Mouse (Mus musculus): ENCODE data around the gene Slc7a3.
A peak's percentile ranks its signal among the peaks of the same experiment; 100 is the strongest.
"Not testable (repeated sequence)": the region's sequence is repeated elsewhere in the genome, so short reads cannot be mapped to it uniquely, and the experiment has no call there.

The Slc7a3 gene

DNA sequence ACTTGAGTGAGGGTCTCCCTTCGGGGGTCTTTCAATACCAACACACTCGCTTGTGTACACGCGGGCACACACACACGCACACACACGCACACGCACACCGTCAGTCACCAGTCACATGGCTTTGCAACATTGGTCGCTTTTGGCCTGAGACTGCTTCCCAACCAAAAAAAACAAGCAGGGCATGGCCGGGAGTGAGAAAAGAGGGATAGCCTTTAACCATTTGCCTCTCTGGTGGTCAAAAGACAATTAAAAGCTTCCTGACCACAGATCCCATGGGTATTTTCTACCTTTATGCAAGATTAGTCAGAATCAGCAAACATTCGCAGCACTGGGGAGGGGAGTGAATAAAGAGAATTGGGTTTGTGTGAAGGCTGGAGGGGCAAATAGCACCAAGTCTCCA lies at the start of gene Slc7a3:
Gene Slc7a3 (minus strand): TSS at position 101 of the 400 bp plus-strand sequence.
- DNase-seq = no peak

DNA sequence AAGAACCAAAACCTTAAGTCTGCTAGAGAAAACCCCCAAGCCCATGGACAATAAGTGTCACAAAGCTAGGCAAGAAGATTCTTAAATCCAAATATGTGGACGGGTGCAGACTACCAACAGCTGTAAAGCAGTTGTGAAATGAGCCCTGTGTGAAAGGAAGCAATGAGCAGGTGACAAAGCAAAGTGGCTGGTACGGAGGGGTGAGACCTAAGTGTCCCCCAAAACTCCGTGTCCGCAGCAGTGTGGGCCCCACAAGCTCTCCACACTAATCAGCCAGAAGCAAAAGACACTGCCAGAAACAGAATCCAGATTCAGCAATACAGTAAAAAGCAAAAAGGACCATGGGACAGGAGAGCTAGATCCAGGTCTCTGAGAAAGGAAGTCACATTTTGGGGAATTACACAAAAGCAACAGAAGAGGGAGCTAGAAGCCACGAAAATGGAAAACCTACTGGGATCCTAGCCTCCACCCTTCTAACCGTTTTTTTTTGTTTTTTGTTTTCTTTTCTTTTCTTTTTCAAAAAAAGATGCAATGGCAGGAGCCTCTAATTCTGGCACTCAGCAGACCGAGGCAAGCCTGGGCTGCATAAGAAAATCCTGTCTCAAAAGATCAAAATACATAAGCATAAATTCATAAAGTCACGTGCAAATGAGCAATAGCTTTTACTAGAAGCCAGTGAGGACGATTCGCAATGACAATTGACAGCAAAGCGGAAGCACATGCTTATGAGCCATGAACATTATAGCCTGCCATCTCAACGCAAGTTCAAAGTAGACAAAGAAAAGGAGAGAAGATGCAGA lies 46.4 kb upstream of the Slc7a3 start:
- peak in 1 of 2 experiments; percentile 6 for DNase-seq

DNA sequence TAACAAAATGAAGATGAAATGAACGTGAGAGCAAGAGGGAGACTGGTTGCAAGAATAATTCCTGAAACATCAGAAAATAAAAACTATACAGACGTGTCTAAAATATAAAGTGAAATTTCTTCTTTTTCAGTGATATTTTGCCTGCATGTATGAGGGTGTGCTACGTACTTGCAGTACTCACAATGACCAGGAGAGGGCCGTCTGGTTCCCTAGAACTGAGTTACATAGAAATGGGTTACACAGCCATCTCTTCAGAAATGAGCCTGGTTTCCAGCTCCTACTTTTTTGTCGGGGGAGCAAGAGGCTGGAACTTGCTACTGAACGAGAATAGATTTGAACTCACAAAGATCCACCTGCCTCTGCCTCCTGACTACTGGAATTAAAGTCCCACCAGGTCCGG lies 45.2 kb upstream of the Slc7a3 start:
- DNase-seq = peak; percentile 20 to 67

- no peak for DNase-seq
Observed at GRCm38 (mm10) chrX:101128559-101128958, 42.7 kb upstream of the Slc7a3 start.

DNA sequence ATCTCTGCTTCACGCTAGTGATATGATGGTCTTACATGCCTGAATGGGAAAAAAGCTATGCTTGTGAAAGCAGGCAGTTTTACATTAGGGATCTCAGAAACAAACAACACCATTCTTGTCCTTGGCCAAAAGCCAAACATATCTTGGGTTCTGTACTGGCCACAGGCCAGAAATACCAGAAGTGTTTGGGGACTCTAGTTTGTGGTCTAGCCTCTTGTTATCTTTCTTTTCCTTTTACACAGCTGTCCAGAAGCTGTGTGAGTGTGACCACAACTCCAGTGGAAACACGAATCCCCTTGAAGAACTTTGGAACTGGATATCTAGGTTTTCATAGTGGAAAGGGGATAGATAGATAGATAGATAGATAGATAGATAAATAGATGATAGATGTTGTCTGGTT lies 41.2 kb upstream of the Slc7a3 start:
- no peak for DNase-seq

- DNase-seq = no peak
Observed at GRCm38 (mm10) chrX:101126474-101126955, 40.7 kb upstream of the Slc7a3 start.

- no peak for DNase-seq
Observed at GRCm38 (mm10) chrX:101120546-101120945, 34.7 kb upstream of the Slc7a3 start.

DNA sequence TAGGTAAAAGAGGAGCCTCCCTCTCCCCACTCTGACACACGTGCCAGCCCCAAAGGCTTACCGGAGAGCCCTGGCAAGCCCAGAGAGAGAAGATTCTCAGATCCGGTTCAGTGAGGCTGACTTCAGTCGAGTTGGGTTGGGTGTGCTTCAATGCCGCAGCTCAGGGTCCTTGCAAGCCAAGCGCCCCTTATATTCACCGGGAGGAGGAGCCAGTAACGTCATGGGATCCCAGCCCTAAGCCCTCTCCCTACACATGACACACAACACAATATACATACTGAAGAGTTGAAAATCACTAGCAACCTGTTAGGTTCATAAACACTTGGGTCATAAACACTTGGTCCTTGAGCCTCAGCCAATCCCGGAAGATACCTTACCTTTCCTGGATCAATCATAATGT lies 609 bp downstream of the Slc7a3 start:
- not testable (repeated sequence) for DNase-seq

DNA sequence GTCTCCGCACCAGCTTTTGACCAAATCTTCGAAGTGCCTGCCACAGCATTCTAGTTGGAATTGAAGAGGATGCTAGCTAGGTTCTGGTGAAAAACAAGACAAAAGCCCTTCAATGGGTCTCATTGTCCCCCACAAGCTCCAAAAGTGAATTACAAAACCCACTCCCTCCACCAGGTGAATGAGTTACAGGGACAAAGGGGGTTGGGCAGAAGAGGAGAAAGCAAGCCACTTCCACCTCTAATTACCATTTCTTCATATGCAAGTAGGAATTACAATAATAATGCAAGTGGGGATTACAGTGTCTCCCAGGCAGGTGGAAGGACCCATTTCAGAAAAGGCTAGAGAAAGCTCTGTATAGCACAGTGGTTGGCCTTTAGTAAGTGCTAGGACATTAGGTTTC lies 1.6 kb downstream of the Slc7a3 start:
- DNase-seq = no peak

DNA sequence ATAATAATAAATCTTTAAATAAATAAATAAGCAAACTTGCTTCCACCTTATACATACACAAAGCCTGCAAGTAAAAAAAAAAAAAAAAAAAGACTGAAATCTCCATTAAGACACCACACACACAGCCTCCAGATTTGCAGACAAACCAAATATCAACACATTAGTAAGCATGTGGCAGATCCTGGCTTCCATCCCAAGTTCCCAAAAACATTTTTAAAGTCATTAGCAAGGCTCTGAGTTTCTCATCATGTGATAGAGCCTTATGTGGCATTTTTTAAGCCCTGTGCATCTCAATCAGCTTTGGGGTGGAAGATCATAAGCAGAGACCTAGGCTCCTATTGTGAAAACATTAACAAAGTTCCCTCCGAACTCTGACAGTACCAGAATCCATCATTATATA lies 20.6 kb downstream of the Slc7a3 start:
- DNase-seq = no peak

GRCm38 (mm10) chrX:101063503-101063902 lies 22.3 kb downstream of the Slc7a3 start:
- no peak for DNase-seq

- DNase-seq = no peak
Observed at GRCm38 (mm10) chrX:101059541-101059940, 26.3 kb downstream of the Slc7a3 start, which contains the start of gene Tex11. TSS of gene Tex11 (minus strand) at chrX:101059667.
